Mouse (Mus musculus) neural tube, embryonic 12.5 days (tissue): ENCODE measurements at regions not wholly inside any gene's neighbourhood (a gene's known extent, or its start where the extent isn't known, plus 50 kb on each side); places are given as distances from the start of the nearest gene placed in this dataset.

ENCODE experiments used
- ATAC-seq: fragments of 200-750 bp; cut with Nextera tagmentation; 2 replicates; pipeline ENCODE4 v1.8.0; 2017; ENCODE audit warnings: low read depth, mild to moderate bottlenecking, moderate TSS enrichment, moderate library complexity; ENCODE audit not compliant: low FRiP score
- H3K27ac ChIP-seq: fragments of 300-500 bp; sonication (generic); 2 replicates; pipeline ENCODE4 v1.5.1; 2016
- H3K27me3 ChIP-seq: fragments of 300-500 bp; sonication (generic); replicated peaks from 2 replicates; pipeline ENCODE4 v1.6.1; 2016; ENCODE audit warnings: mild to moderate bottlenecking
- H3K36me3 ChIP-seq: fragments of 300-500 bp; sonication (generic); 2 replicates; pipeline ENCODE4 v1.6.1; 2016; ENCODE audit warnings: mild to moderate bottlenecking
- H3K4me1 ChIP-seq: fragments of 300-500 bp; sonication (generic); 2 replicates; pipeline ENCODE4 v1.6.1; 2016
- H3K4me2 ChIP-seq: fragments of 300-500 bp; sonication (generic); replicated peaks from 2 replicates; pipeline ENCODE4 v1.6.1; 2016; ENCODE audit warnings: mild to moderate bottlenecking
- H3K4me3 ChIP-seq: fragments of 300-500 bp; sonication (generic); 2 replicates; pipeline ENCODE4 v1.5.1; 2016
- H3K9ac ChIP-seq: fragments of 300-500 bp; sonication (generic); 2 replicates; pipeline ENCODE4 v1.6.1; 2016; ENCODE audit warnings: mild to moderate bottlenecking
- H3K9me3 ChIP-seq: fragments of 300-500 bp; sonication (generic); 2 replicates; pipeline ENCODE4 v1.6.1; 2016; ENCODE audit warnings: mild to moderate bottlenecking
- WGBS: fragments of 180-500 bp; shearing (Covaris S2); methylation state at CpG from one replicate; pipeline ENCODE4 v1.1.7; 2016; 5-methylcytosine and 5-hydroxymethylcytosine counted together

DNA sequence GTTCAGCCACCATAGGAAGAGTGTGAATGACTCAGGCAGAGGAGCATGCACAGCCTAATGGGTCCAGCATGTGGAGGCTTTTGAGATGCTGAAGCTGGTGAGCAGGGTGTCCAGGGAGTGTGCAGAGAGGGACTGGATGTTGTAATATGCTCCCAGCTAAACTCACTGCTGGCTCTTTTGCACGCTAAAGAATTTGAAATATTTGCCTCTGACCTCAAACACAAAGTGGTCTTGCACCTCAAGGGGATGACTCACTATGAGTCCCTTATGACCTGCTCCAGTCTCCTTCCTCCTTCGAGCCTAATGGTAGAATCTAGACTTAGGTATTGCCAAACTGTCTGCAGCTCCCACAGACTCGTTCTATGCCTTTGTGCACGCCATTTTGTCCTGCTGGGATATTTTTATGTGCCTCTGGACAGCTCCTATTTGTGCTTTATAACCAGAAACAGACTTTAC, 55.0 kb upstream of the Slit3 start:
- Histone ChIP-seq H3K27me3 (no peaks in the 10 kb centered on the region), H3K27ac (no peak overlapping the region), H3K4me3 (no peak overlapping the region), H3K9me3 (no peaks in the 10 kb centered on the region), H3K4me1 (no peaks in the 10 kb centered on the region), H3K9ac (no peak overlapping the region), H3K4me2 (no peak overlapping the region), H3K36me3 (no peaks in the 10 kb centered on the region)
- 51% methylated on average over 4 of the region's 4 CpGs for WGBS
- ATAC-seq: no peak

DNA sequence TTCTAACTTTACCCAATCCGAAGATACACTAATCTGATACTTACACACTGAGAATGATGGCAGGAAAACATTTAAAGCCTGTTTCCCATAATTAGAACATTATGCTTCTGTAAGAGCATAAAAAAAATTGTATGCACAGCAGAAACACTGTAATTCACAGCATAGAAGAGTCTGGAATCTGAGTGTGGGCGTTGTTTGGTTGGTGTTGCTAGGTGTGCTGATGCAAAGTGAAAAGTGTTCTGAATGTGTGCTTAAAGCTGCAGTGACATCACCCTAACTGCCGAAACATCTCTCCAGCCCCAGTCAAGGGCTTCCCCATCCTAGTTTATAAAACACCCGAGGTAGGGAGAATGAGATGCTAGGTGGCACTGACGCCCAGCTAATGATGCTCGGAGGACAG, 63.2 kb upstream of the Slit3 start:
- Histone ChIP-seq H3K4me2 (no peak overlapping the region), H3K4me1 (no peaks in the 10 kb centered on the region), H3K4me3 (no peak overlapping the region), H3K9me3 (no peaks in the 10 kb centered on the region), H3K27me3 (no peaks in the 10 kb centered on the region), H3K36me3 (no peaks in the 10 kb centered on the region), H3K9ac (no peak overlapping the region), H3K27ac (no peak overlapping the region)
- 83% methylated on average over 6 of the region's 6 CpGs for WGBS
- ATAC-seq: no peak

DNA sequence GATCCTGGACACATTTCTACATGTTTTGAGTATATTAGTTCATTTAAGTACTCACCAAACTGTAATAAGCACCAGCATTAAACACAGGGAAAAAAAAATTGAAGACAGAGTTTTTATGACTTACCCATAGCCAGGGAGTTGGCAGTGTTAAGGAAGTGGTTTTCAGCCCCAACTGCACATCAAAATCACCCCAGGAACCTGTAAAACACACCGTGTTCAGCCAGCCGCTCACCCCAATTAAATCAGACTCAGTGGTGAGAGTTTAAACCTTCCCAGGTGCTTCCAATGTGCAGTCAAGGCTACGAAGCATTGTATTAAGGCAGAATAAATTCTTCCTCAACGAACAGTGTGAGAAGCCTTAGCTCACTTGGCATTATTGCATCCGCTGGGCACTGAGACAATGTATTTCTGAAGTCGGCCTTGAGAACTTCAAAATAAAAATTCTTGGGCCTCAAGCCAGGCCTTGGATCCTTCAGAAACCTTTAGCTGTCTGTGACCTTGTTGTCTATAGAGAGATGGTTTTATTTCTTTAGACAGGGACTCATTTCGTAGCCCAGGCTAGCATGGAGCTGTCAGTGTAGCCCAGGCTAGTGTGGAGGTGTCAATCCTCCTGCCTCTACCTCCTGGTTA, 65.4 kb upstream of the Slit3 start:
- ATAC-seq: no peak
- no peaks in the 10 kb centered on the region for H3K4me1 ChIP-seq
- no peak overlapping the region for H3K4me3 ChIP-seq
- no peaks in the 10 kb centered on the region for H3K27me3 ChIP-seq
- H3K36me3 ChIP-seq: no peaks in the 10 kb centered on the region
- no peak overlapping the region for H3K4me2 ChIP-seq
- H3K27ac ChIP-seq: no peak overlapping the region
- 88% methylated on average over 7 of the region's 7 CpGs for WGBS
- H3K9me3 ChIP-seq: no peaks in the 10 kb centered on the region
- H3K9ac ChIP-seq: no peak overlapping the region

DNA sequence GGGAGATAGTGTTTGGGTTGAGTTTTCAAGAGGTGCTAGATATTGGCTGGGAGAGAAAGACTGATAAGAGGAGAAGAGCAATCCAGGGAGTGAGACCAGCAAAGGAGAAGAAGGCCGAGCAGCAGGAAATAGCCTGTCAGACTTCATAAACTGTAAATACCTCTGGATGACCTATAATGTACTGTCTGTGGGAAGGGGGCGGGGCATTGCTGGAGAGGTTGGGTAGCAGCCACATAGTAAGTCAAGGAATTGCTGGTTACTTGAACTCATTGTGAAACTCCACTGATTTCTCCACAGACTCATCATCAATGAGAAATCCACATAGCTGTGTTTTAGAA, 67.4 kb upstream of the Slit3 start:
- H3K27me3 ChIP-seq: no peaks in the 10 kb centered on the region
- no peaks in the 10 kb centered on the region for H3K36me3 ChIP-seq
- no peak overlapping the region for H3K9ac ChIP-seq
- no peak for ATAC-seq
- no peaks in the 10 kb centered on the region for H3K4me1 ChIP-seq
- H3K27ac ChIP-seq: no peak overlapping the region
- H3K9me3 ChIP-seq: no peaks in the 10 kb centered on the region
- H3K4me3 ChIP-seq: no peak overlapping the region
- no peak overlapping the region for H3K4me2 ChIP-seq
- 66% methylated on average over 2 of the region's 2 CpGs for WGBS

DNA sequence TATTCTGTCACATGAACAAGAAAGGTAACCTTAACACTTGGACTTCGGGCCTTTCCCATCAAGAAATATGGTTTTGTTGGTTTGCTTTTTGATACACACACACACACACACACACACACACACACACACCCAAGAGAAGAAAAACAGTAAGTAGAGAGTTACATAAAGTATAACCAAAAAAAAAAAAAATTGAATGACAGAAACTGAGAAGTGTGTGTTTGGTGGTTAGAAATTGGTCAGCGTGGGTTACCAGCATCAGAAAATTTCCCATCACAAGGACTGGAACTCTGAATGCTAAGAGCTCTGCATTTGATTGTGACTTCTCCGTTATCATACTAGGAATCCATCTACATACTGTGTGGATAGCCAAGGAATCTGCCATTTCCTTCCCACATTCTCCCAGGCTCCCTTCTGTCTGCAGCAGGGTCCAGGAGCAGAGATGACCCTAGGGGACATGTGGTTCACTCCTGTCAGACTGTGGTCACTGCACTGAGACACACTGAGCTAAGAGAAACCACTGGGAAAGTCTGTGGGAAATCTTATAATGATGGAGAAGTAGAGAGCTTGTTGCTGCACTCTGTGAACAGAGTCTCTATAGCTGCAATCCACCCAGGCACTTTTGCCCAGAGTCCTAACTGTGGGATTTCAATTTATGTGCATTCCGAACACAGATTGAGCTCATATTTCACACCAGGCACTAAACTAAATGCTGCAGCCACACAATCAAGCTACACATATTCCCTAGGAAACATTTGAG, 68.0 kb upstream of the Slit3 start:
- Histone ChIP-seq H3K4me1 (no peaks in the 10 kb centered on the region), H3K27ac (no peak overlapping the region), H3K36me3 (no peaks in the 10 kb centered on the region), H3K9me3 (no peaks in the 10 kb centered on the region), H3K4me2 (no peak overlapping the region), H3K4me3 (no peak overlapping the region), H3K27me3 (no peaks in the 10 kb centered on the region), H3K9ac (no peak overlapping the region)
- 84% methylated on average over 4 of the region's 4 CpGs for WGBS
- ATAC-seq: no peak

DNA sequence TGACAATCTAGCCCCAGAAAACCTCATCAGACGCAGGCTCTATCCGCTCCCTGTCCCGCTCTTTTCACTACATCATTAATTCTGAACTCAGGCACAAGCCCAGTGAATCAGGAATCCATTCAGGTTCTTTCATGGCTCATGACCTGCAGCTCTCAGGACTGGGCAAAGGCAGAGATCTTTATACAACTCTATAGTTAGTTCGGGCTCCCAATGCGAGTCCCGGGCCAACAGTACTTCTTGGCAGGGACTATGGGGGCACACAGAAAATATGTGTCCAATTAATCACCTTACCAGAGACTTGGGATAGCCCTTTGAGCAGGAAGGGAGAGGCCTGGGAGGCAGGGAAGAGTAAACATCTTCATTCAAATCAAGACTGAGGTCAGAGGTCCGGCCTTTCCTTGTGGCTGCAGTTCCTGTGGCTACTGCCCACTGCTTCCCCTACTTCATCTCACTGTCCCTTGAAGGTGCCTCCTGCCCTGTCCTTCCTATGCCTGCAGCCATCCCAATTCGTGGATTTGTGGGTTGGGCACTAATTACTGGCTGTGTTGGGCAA, 71.3 kb upstream of the Slit3 start:
- Histone ChIP-seq H3K4me3 (no peak overlapping the region), H3K36me3 (no peaks in the 10 kb centered on the region), H3K4me1 (no peaks in the 10 kb centered on the region), H3K9ac (no peak overlapping the region), H3K27me3 (no peaks in the 10 kb centered on the region), H3K4me2 (no peak overlapping the region), H3K9me3 (no peaks in the 10 kb centered on the region), H3K27ac (no peak overlapping the region)
- no peak for ATAC-seq
- WGBS: 79% methylated on average over 8 of the region's 8 CpGs

DNA sequence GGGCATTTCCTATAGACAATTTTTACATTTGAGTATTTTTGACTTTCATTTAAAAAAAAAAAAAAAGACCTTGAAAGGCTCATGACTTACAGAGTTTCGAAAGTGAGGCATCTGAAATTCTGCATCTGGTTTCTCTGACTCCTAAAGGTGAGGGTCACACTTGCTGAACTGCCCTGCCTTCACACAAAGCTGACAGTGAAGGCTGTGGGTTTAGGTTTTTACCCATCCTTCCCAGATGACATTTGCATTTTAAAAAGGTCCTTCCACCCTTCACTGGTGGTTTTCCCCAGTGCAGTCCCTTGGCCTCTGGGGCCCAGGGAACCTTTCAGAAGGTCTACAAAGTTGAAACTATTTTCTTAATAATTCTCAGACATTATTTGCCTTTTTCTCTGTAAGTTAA, 76.4 kb upstream of the Slit3 start:
- no peak for ATAC-seq
- Histone ChIP-seq H3K9ac (no peak overlapping the region), H3K27ac (no peak overlapping the region), H3K27me3 (no peaks in the 10 kb centered on the region), H3K36me3 (no peaks in the 10 kb centered on the region), H3K4me1 (no peaks in the 10 kb centered on the region), H3K4me3 (no peak overlapping the region), H3K4me2 (no peak overlapping the region), H3K9me3 (no peaks in the 10 kb centered on the region)
- WGBS: 84% methylated on average over 1 of the region's 1 CpGs

DNA sequence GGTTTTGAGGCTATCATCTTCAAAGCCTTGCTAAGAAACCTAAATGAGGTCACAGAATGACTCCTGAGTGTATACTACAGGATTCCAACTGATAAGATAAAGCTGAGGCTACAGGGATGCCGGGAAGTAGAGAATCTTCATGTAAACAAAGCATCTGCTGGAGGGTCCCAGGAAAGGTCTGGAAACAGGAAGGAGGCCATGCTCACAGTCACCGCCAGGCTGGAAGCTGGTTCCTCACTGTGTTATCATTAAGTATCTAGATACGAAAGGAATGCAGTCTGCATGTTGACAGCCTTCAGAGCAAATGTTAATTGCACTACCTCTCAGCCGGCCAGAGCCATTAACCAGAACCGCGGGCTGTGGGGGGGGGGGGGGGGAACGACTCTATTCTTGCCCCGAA, 96.6 kb upstream of the Slit3 start:
- no peak for ATAC-seq
- H3K9ac ChIP-seq: no peak overlapping the region
- H3K4me2 ChIP-seq: no peak overlapping the region
- 32% methylated on average over 8 of the region's 8 CpGs for WGBS
- H3K4me3 ChIP-seq: no peak overlapping the region
- H3K4me1 ChIP-seq: no peaks in the 10 kb centered on the region
- no peaks in the 10 kb centered on the region for H3K36me3 ChIP-seq
- no peak overlapping the region for H3K27ac ChIP-seq
- no peaks in the 10 kb centered on the region for H3K9me3 ChIP-seq
- no peaks in the 10 kb centered on the region for H3K27me3 ChIP-seq

DNA sequence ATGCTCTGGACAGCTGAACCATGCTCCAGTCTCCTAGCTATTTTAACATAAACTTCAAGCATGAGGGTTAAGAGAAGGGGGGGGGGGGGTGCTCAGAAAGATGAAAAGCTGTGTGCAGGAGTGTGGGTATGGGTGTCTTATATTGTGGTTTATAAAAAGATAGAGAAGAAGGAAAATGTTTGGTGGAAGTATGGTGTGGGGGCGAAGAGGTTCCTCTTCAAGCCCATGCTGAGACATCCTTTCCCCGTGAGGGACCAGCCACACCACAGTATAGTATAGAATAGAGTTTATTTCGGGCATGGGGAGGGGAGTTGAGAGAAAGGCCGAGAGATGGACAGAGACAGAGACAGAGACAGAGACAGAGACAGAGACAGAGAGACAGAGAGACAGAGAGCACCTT, 97.2 kb upstream of the Slit3 start:
- H3K27ac ChIP-seq: no peak overlapping the region
- no peak for ATAC-seq
- H3K4me3 ChIP-seq: no peak overlapping the region
- no peaks in the 10 kb centered on the region for H3K9me3 ChIP-seq
- 86% methylated on average over 4 of the region's 4 CpGs for WGBS
- no peaks in the 10 kb centered on the region for H3K4me1 ChIP-seq
- no peaks in the 10 kb centered on the region for H3K27me3 ChIP-seq
- no peak overlapping the region for H3K4me2 ChIP-seq
- H3K36me3 ChIP-seq: no peaks in the 10 kb centered on the region
- H3K9ac ChIP-seq: no peak overlapping the region

DNA sequence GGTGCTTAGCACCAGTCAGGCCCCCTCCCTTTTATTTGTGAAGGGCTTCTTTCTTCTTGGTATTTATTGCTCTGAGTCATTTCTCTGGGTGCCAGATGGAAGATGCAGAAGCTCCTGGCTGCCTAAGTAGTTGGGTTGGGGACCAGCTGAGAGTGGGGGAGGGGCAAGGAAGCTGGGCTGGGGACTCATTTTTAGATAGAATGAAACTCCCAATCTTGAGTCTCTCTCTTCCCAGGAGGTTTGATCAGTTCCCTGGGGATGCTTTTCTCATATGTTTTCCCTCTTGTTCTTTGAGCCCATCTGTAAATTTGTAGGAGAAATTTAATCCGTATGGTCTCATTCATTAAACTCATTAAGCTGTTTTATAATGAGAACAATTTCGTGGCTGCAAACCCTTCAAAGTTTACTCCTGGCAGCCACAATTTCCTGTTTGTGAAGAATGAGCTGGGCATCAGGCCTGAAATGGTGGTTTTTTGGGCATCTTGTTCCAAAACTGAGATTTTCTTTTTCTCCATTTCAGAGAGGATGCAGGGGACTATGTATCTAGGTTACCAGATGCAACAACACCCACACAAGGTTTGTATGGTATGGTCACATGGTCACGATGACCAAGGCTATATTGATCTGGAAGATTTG, 98.9 kb upstream of the Slit3 start:
- H3K4me1 ChIP-seq: no peaks in the 10 kb centered on the region
- H3K27ac ChIP-seq: no peak overlapping the region
- no peak for ATAC-seq
- no peak overlapping the region for H3K9ac ChIP-seq
- 64% methylated on average over 3 of the region's 3 CpGs for WGBS
- H3K9me3 ChIP-seq: no peaks in the 10 kb centered on the region
- no peak overlapping the region for H3K4me2 ChIP-seq
- H3K4me3 ChIP-seq: no peak overlapping the region
- H3K27me3 ChIP-seq: no peaks in the 10 kb centered on the region
- H3K36me3 ChIP-seq: no peaks in the 10 kb centered on the region

DNA sequence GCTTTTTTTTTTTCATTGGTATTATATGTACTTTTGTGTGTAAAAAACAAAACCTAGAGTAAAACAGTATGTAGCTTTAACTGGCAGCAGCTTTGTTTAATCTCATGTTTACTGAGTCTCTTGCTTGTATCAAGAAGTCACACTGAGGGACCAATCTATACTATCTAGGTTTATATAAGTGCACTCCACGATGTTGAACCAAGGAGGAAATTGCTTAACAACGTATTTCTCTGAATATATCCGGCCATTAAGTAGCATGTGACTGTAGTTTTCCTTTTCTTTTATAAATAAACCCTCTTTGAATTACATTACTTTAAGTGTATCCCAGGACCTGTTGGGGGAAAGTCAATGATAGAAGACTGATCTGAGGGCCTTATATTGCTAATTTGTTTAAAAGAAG, 104.0 kb upstream of the Slit3 start:
- 88% methylated on average over 3 of the region's 3 CpGs for WGBS
- ATAC-seq: no peak
- H3K4me2 ChIP-seq: no peak overlapping the region

DNA sequence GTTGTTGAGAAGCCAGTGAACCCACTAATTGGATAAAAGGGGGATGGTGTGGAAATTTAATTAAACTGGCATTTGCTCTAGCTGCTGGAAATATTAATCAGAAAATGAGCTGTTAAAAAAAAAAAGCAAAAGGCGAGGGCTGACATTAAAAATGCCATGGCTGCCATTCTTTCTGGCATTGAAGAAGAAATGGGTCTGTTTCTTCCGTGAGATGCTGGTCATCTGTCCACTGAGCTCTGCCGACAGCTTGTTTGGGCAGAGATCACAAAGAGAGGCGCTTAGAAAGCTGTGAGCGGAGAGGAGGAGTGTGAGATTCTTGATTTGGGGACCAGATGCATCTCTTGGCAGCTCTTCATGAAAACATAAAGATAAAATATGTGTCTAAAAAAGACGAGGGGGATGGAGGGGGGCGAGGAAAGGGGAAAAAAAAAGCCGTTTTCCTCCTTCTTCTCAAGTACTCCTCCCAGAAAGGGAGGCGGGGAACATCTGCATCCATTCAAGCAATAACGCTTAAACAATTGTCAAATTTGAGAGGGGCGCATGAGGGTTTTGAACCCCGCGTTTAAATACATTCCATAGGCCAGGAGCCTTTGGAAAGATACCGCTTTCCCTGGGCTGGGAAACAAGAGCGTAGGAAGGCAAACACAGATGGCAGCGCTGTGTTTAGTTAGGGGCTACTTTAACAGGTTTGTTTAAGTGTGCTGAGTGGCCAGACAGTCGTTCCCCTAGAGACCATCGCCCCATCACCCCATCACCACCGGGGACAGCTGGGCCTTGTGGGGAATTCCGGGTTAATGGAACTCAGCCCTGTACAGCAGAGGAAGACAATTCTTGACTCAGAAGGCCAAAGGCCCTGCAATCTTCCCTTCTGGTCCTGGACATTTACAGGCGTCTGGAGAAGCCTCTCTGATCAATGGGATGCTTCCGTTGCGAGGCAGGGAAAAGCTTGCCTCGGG, 109.2 kb upstream of the Slit3 start:
- H3K4me2 ChIP-seq: no peak overlapping the region
- H3K36me3 ChIP-seq: no peaks in the 10 kb centered on the region
- H3K9me3 ChIP-seq: no peaks in the 10 kb centered on the region
- H3K9ac ChIP-seq: no peak overlapping the region
- H3K4me3 ChIP-seq: no peak overlapping the region
- WGBS: 69% methylated on average over 24 of the region's 24 CpGs
- H3K27ac ChIP-seq: no peak overlapping the region
- no peaks in the 10 kb centered on the region for H3K27me3 ChIP-seq
- H3K4me1 ChIP-seq: peaks cover 5% of the 10 kb centered on the region
- ATAC-seq: no peak

More for the DNA sequence above, 104.0 kb upstream of the Slit3 start:
- Histone ChIP-seq H3K36me3 (no peaks in the 10 kb centered on the region), H3K9me3 (no peaks in the 10 kb centered on the region), H3K4me3 (no peak overlapping the region), H3K9ac (no peak overlapping the region), H3K27me3 (no peaks in the 10 kb centered on the region), H3K4me1 (no peaks in the 10 kb centered on the region), H3K27ac (no peak overlapping the region)
